Mouse (Mus musculus): ENCODE measurements around the gene Hmg20a. TPM values are rescaled to one million over a fixed set of nuclear protein-coding genes. Genes with fewer than 3 reads are reported as not detected.

Gene Hmg20a
- polyA plus RNA-seq, 1 experiment, result 13.8 TPM

DNA sequence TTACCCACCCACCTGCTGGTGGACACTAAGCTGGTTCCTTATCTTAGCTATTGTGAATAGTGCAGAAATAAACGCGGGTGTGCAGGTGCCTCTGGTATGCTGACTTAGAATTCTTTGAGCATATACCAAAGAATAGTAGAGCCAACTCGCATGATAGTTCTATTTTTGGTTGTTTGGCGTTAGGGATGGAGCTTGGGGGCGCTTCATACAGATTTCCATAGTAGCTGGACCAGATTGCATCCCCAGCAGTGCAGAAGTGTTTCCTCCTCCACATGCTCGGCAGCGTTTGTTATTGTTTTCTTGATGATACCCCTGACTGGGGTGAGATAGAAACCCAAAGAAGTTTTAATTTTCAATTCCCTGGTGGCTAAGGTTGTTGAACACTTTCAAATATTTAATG lies 21.3 kb downstream of the Hmg20a start:
- H3K79me2 ChIP-seq (ENCODE audit: control insufficient read depth, insufficient read depth), result peaks cover 27% of the 10 kb centered on the region
- no peaks in the 10 kb centered on the region for H3K36me3 ChIP-seq (ENCODE audit: control insufficient read depth, insufficient read depth)
- no peak overlapping the region for H3K4me3 ChIP-seq
- TF ChIP-seq SRF (IDR thresholded peaks at IDR 0.05; ENCODE audit: control insufficient read depth, insufficient read length, low read depth) (no peak), POLR2A (IDR thresholded peaks at IDR 0.05; ENCODE audit: insufficient read length, low read depth) (no peak), CEBPB (IDR thresholded peaks at IDR 0.05; ENCODE audit: insufficient read depth, poor library complexity, severe bottlenecking) (no peak), MYOG (IDR thresholded peaks at IDR 0.05; ENCODE audit: control insufficient read depth in 1 of 3, insufficient read depth in 1 of 3, insufficient read length in 2 of 3, low read depth in 2 of 3) (no peak), E2F4 (IDR thresholded peaks at IDR 0.05; ENCODE audit: insufficient read depth) (no peak), TCF3 (IDR thresholded peaks at IDR 0.05; ENCODE audit: insufficient read length, low read depth) (no peak), USF1 (IDR thresholded peaks at IDR 0.05; ENCODE audit: low read depth) (no peak), MYOD1 (IDR thresholded peaks at IDR 0.05; ENCODE audit: control insufficient read depth in 1 of 3, insufficient read length in 2 of 3, low read depth in 2 of 3) (no peak), POLR2AphosphoS2 (IDR thresholded peaks at IDR 0.05; ENCODE audit: insufficient read length, low read depth) (no peak), MAX (IDR thresholded peaks at IDR 0.05; ENCODE audit: low read depth) (no peak)
- H3K4me2 ChIP-seq (ENCODE audit: low read depth), result no peak overlapping the region
- no peak overlapping the region for H3ac ChIP-seq (ENCODE audit: control insufficient read depth, insufficient read length)
- H3K27me3 ChIP-seq (ENCODE audit: control insufficient read depth, insufficient read depth, insufficient read length), result no peaks in the 10 kb centered on the region

DNA sequence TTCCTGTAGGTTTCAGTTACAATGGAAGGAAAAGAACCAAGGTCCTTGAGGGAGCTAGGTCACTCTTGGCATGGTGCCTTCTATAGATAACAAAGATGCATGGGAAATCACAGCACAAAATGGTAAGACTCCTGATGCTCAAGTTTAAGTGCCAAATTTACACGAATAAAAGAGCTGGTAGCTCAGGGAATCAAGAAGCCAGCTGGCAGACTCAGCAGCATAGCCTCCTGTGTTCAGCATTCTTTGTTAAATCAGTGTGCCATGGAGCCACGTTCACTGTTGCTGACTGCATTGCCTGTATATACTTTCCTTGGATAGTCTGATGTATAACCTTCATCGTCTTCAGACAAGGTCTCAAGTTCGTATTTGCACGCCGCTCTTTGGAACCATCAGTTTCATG lies 33.2 kb downstream of the Hmg20a start:
- Histone ChIP-seq H3ac (ENCODE audit: control insufficient read depth, insufficient read length) (no peak overlapping the region), H3K36me3 (ENCODE audit: control insufficient read depth, insufficient read depth) (no peaks in the 10 kb centered on the region), H3K4me2 (ENCODE audit: low read depth) (no peak overlapping the region), H3K79me2 (ENCODE audit: control insufficient read depth, insufficient read depth) (peaks cover 9% of the 10 kb centered on the region), H3K4me3 (no peak overlapping the region), H3K27me3 (ENCODE audit: control insufficient read depth, insufficient read depth, insufficient read length) (no peaks in the 10 kb centered on the region)
- no peak for TF ChIP-seq MYOG (IDR thresholded peaks at IDR 0.05; ENCODE audit: control insufficient read depth in 1 of 3, insufficient read depth in 1 of 3, insufficient read length in 2 of 3, low read depth in 2 of 3)
- TF ChIP-seq MAX (IDR thresholded peaks at IDR 0.05; ENCODE audit: low read depth), result no peak
- TF ChIP-seq TCF3 (IDR thresholded peaks at IDR 0.05; ENCODE audit: insufficient read length, low read depth), result no peak
- TF ChIP-seq MYOD1 (IDR thresholded peaks at IDR 0.05; ENCODE audit: control insufficient read depth in 1 of 3, insufficient read length in 2 of 3, low read depth in 2 of 3), result no peak
- no peak for TF ChIP-seq REST (IDR thresholded peaks at IDR 0.05; ENCODE audit: insufficient read depth, insufficient read length)
- TF ChIP-seq USF1 (IDR thresholded peaks at IDR 0.05; ENCODE audit: low read depth), result no peak
- TF ChIP-seq POLR2A (IDR thresholded peaks at IDR 0.05; ENCODE audit: insufficient read length, low read depth), result no peak
- TF ChIP-seq CEBPB (IDR thresholded peaks at IDR 0.05; ENCODE audit: insufficient read depth, poor library complexity, severe bottlenecking), result no peak
- TF ChIP-seq TCF12 (IDR thresholded peaks at IDR 0.05; ENCODE audit: insufficient read depth, poor library complexity, severe bottlenecking), result no peak
- TF ChIP-seq POLR2AphosphoS2 (IDR thresholded peaks at IDR 0.05; ENCODE audit: insufficient read length, low read depth), result no peak

DNA sequence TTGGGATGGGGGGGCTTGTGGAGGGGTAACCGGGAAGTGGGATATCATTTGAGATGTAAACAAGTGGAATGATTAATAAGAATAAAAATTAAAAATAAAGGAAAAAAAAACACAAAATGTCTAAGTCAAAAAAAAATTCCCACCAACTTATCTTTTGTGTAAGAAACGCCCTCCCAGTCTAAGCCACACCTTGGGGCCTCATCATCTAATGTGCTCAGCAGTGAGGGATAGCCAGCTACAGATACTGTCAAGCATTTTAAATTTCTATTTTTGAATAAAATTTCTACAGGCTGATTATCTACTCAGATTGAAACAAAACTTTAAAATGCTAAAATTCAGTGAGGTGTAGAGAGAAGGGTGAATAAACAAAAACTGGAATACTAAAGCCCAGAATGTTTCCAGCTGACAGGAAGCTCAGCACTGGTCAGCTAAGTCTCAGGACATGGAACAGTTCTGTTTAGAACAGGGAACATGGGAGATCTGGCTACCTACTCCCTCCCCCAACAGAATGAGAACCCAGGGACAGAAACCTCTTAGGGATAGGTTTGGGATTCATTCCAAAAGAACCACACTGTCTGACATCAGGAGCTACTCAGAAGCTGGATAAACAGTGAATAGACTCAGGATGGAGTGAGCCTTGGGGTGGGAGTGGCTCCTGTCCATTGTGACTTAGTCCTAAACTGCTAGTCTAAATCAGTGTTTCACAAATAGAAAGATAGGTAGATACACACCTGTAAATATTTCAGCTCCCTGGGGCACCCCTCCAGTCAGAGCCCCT lies 34.8 kb downstream of the Hmg20a start:
- Histone ChIP-seq H3K36me3 (ENCODE audit: control insufficient read depth, insufficient read depth) (no peaks in the 10 kb centered on the region), H3K79me2 (ENCODE audit: control insufficient read depth, insufficient read depth) (peaks cover 9% of the 10 kb centered on the region), H3ac (ENCODE audit: control insufficient read depth, insufficient read length) (no peak overlapping the region), H3K27me3 (ENCODE audit: control insufficient read depth, insufficient read depth, insufficient read length) (no peaks in the 10 kb centered on the region), H3K4me3 (no peak overlapping the region), H3K4me2 (ENCODE audit: low read depth) (no peak overlapping the region)
- TF ChIP-seq TCF12 (IDR thresholded peaks at IDR 0.05; ENCODE audit: insufficient read depth, poor library complexity, severe bottlenecking) (no peak), POLR2A (IDR thresholded peaks at IDR 0.05; ENCODE audit: insufficient read length, low read depth) (no peak), E2F4 (IDR thresholded peaks at IDR 0.05; ENCODE audit: insufficient read depth) (no peak), MYOD1 (IDR thresholded peaks at IDR 0.05; ENCODE audit: control insufficient read depth in 1 of 3, insufficient read length in 2 of 3, low read depth in 2 of 3) (no peak), MYOG (IDR thresholded peaks at IDR 0.05; ENCODE audit: control insufficient read depth in 1 of 3, insufficient read depth in 1 of 3, insufficient read length in 2 of 3, low read depth in 2 of 3) (no peak), POLR2AphosphoS2 (IDR thresholded peaks at IDR 0.05; ENCODE audit: insufficient read length, low read depth) (no peak), MAX (IDR thresholded peaks at IDR 0.05; ENCODE audit: low read depth) (no peak), REST (IDR thresholded peaks at IDR 0.05; ENCODE audit: insufficient read depth, insufficient read length) (no peak), CEBPB (IDR thresholded peaks at IDR 0.05; ENCODE audit: insufficient read depth, poor library complexity, severe bottlenecking) (no peak), SRF (IDR thresholded peaks at IDR 0.05; ENCODE audit: control insufficient read depth, insufficient read length, low read depth) (no peak), TCF3 (IDR thresholded peaks at IDR 0.05; ENCODE audit: insufficient read length, low read depth) (no peak), USF1 (IDR thresholded peaks at IDR 0.05; ENCODE audit: low read depth) (no peak)

DNA sequence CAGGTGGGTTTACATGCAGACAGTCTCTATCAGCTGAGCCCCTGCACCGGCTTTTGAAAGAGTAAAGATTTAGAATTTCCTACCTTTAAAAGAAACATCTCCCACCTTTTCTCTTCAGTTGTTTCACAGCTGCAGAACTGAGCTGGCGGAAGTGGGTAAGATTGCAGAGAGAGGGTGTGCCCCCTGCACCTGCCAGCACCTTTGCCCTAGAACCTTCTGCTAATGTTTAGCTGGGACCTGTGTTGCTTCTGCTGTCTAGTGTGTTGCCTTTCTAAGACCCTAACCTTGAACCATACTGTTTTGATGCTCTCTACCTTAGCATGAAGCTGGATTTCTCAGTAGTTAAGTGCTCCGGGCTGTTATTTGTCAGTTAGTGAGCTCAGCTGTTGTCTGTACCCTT lies 38.0 kb downstream of the Hmg20a start:
- H3ac ChIP-seq (ENCODE audit: control insufficient read depth, insufficient read length), result no peak overlapping the region
- H3K27me3 ChIP-seq (ENCODE audit: control insufficient read depth, insufficient read depth, insufficient read length), result no peaks in the 10 kb centered on the region
- H3K79me2 ChIP-seq (ENCODE audit: control insufficient read depth, insufficient read depth), result peaks cover 8% of the 10 kb centered on the region
- H3K36me3 ChIP-seq (ENCODE audit: control insufficient read depth, insufficient read depth), result no peaks in the 10 kb centered on the region
- no peak overlapping the region for H3K4me2 ChIP-seq (ENCODE audit: low read depth)
- no peak overlapping the region for H3K4me3 ChIP-seq
- TF ChIP-seq TCF12 (IDR thresholded peaks at IDR 0.05; ENCODE audit: insufficient read depth, poor library complexity, severe bottlenecking) (no peak), SRF (IDR thresholded peaks at IDR 0.05; ENCODE audit: control insufficient read depth, insufficient read length, low read depth) (no peak), TCF3 (IDR thresholded peaks at IDR 0.05; ENCODE audit: insufficient read length, low read depth) (no peak), USF1 (IDR thresholded peaks at IDR 0.05; ENCODE audit: low read depth) (no peak), CEBPB (IDR thresholded peaks at IDR 0.05; ENCODE audit: insufficient read depth, poor library complexity, severe bottlenecking) (no peak), REST (IDR thresholded peaks at IDR 0.05; ENCODE audit: insufficient read depth, insufficient read length) (no peak), POLR2A (IDR thresholded peaks at IDR 0.05; ENCODE audit: insufficient read length, low read depth) (no peak), POLR2AphosphoS2 (IDR thresholded peaks at IDR 0.05; ENCODE audit: insufficient read length, low read depth) (no peak), E2F4 (IDR thresholded peaks at IDR 0.05; ENCODE audit: insufficient read depth) (no peak), MAX (IDR thresholded peaks at IDR 0.05; ENCODE audit: low read depth) (no peak), MYOG (IDR thresholded peaks at IDR 0.05; ENCODE audit: control insufficient read depth in 1 of 3, insufficient read depth in 1 of 3, insufficient read length in 2 of 3, low read depth in 2 of 3) (no peak), MYOD1 (IDR thresholded peaks at IDR 0.05; ENCODE audit: control insufficient read depth in 1 of 3, insufficient read length in 2 of 3, low read depth in 2 of 3) (no peak)
